Mouse (Mus musculus) hindbrain, postnatal 0 days (tissue): ENCODE data around the gene Abca13. TPM values are rescaled to one million over a fixed set of nuclear protein-coding genes. Genes with fewer than 3 reads are reported as not detected.

Experiments
- ATAC-seq: fragments of 200-750 bp; cut with Nextera tagmentation; 2 replicates; pipeline ENCODE4 v1.8.0; 2017; ENCODE audit warnings: mild to moderate bottlenecking, moderate TSS enrichment, moderate library complexity
- DNase-seq: peaks from one replicate; pipeline ENCODE4 v3.0.0-alpha.2; 2015; ENCODE audit warnings: low spot score
- H3K27ac ChIP-seq: fragments of 300-500 bp; sonication (generic); 2 replicates; pipeline ENCODE4 v1.5.1; 2014; ENCODE audit warnings: mild to moderate bottlenecking
- H3K27me3 ChIP-seq: fragments of 300-500 bp; sonication (generic); 2 replicates; pipeline ENCODE4 v1.6.1; 2014; ENCODE audit warnings: low read length, mixed read lengths; ENCODE audit not compliant: insufficient read depth
- H3K36me3 ChIP-seq: fragments of 300-500 bp; sonication (generic); 2 replicates; pipeline ENCODE4 v1.6.1; 2014; ENCODE audit warnings: low read length, mixed read lengths; ENCODE audit not compliant: insufficient read depth
- H3K4me1 ChIP-seq: fragments of 300-500 bp; sonication (generic); 2 replicates; pipeline ENCODE4 v1.6.1; 2014; ENCODE audit warnings: antibody characterized with exemption, low read length, mixed read lengths; ENCODE audit not compliant: insufficient read depth
- H3K4me2 ChIP-seq: fragments of 300-500 bp; sonication (generic); 2 replicates; pipeline ENCODE4 v1.6.1; 2014; ENCODE audit warnings: low read depth, mild to moderate bottlenecking, low read length, moderate library complexity, mixed read lengths
- H3K4me3 ChIP-seq: fragments of 300-500 bp; sonication (generic); 2 replicates; pipeline ENCODE4 v1.5.1; 2014; ENCODE audit warnings: low read length
- H3K9ac ChIP-seq: fragments of 300-500 bp; sonication (generic); replicated peaks from 2 replicates; pipeline ENCODE4 v1.6.1; 2014; ENCODE audit warnings: mild to moderate bottlenecking, low read length, moderate library complexity, mixed read lengths
- H3K9me3 ChIP-seq: fragments of 300-500 bp; sonication (generic); 2 replicates; pipeline ENCODE4 v1.6.1; 2016; ENCODE audit warnings: low read length, mixed read lengths
- CTCF ChIP-seq: IDR thresholded peaks from 2 replicates; pipeline ENCODE4 v1.5.1; 2016; ENCODE audit warnings: antibody characterized with exemption, control low read depth, low read depth
- WGBS: fragments of 180-500 bp; shearing (Covaris S2); extraction: QIAGEN DNeasy Blood & Tissue Kit; methylation state at CpG from one replicate; pipeline ENCODE4 v1.1.7; 2014; 5-methylcytosine and 5-hydroxymethylcytosine counted together
- polyA plus RNA-seq: library from polyadenylated mRNA; unstranded; fragments of >200 nt; fragmentation: Nextera tagmentation; extraction: Ambion mirVana; gene quantifications from 2 replicates; pipeline ENCODE4 v1.2.1, GENCODE M21; 2015
- total RNA-seq: library from RNA; depleted of rRNA; stranded (reverse); fragments of >200 nt; gene quantifications from 2 replicates; pipeline ENCODE4 v1.2.3, GENCODE M21; 2014; rRNA removed

Abca13 gene
- total and polyA plus RNA-seq, 2 experiments from 2014 or later: 0.04 to 0.05 TPM

DNA sequence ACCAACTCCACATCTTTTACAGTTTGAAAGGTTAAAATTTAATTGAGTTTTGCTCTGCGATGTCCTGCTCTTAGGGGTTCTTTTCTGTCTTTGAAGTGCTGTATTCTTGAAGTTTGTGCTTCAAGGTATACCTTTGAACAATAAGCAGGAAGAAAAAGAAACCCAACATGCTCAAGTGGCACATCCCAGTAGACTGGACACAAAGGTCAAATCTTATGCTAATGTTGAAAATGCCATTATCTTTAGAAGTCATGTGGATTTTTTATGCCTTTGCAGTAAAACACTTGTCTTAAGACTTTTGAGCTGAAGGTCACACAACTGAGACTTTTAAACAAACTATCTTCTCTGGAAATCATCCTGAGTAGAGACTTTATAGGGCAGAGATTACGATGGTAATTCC, 493.2 kb downstream of the Abca13 start:
- DNase-seq: no peak
- H3K4me2 ChIP-seq: no peak overlapping the region
- no peak for TF ChIP-seq CTCF

GRCm38 (mm10) chr11:9705190-9705589, 513.4 kb downstream of the Abca13 start:
- Histone ChIP-seq H3K27ac (no peak overlapping the region), H3K9me3 (no peaks in the 10 kb centered on the region), H3K27me3 (no peaks in the 10 kb centered on the region), H3K9ac (no peak overlapping the region), H3K4me2 (no peak overlapping the region), H3K4me3 (no peak overlapping the region), H3K4me1 (no peaks in the 10 kb centered on the region), H3K36me3 (no peaks in the 10 kb centered on the region)
- WGBS: 56% methylated on average over 3 of the region's 3 CpGs
- no peak for TF ChIP-seq CTCF
- ATAC-seq (no peak), DNase-seq (no peak)

More for the DNA sequence above, 493.2 kb downstream of the Abca13 start:
- no peak for ATAC-seq
- Histone ChIP-seq H3K4me1 (no peaks in the 10 kb centered on the region), H3K27me3 (no peaks in the 10 kb centered on the region), H3K9ac (no peak overlapping the region), H3K36me3 (no peaks in the 10 kb centered on the region), H3K4me3 (no peak overlapping the region), H3K27ac (no peak overlapping the region), H3K9me3 (no peaks in the 10 kb centered on the region)
- WGBS: 92% methylated on average over 2 of the region's 2 CpGs

- TF ChIP-seq CTCF: no peak
- DNase-seq (no peak), ATAC-seq (no peak)
- no peak overlapping the region for H3K9ac ChIP-seq
- no peaks in the 10 kb centered on the region for H3K9me3 ChIP-seq
- no peaks in the 10 kb centered on the region for H3K4me1 ChIP-seq
- WGBS: 84% methylated on average over 2 of the region's 2 CpGs
- H3K4me3 ChIP-seq: no peak overlapping the region
- no peak overlapping the region for H3K4me2 ChIP-seq
- no peak overlapping the region for H3K27ac ChIP-seq
- H3K27me3 ChIP-seq: no peaks in the 10 kb centered on the region
- H3K36me3 ChIP-seq: no peaks in the 10 kb centered on the region
Observed at GRCm38 (mm10) chr11:9727810-9728490, 536.2 kb downstream of the Abca13 start.

- 95% methylated on average over 1 of the region's 1 CpGs for WGBS
- Histone ChIP-seq H3K27ac (no peak overlapping the region), H3K9ac (no peak overlapping the region), H3K4me2 (no peak overlapping the region), H3K36me3 (no peaks in the 10 kb centered on the region), H3K9me3 (no peaks in the 10 kb centered on the region), H3K27me3 (no peaks in the 10 kb centered on the region), H3K4me3 (no peak overlapping the region), H3K4me1 (no peaks in the 10 kb centered on the region)
- TF ChIP-seq CTCF: no peak
- DNase-seq (no peak), ATAC-seq (no peak)
Observed at GRCm38 (mm10) chr11:9731300-9731699, 539.6 kb downstream of the Abca13 start.

Other genes starting within 250 kb of the Abca13 start
- 0.37 and 0.40 TPM in 2 replicates for gene Pkd1l1, start 218.7 kb upstream of the Abca13 start, total RNA-seq
- 0.19 and 0.33 TPM in 2 replicates for gene Pkd1l1, start 218.7 kb upstream of the Abca13 start, polyA plus RNA-seq
- gene Hus1, start 180.8 kb upstream of the Abca13 start, total RNA-seq: 17.3 and 20.0 TPM in 2 replicates
- 9.5 and 10.1 TPM in 2 replicates for gene Hus1, start 180.8 kb upstream of the Abca13 start, polyA plus RNA-seq
- 2.2 and 5.3 TPM in 2 replicates for gene Gm11992, start 143.3 kb upstream of the Abca13 start, total RNA-seq
- gene Gm11992, start 143.3 kb upstream of the Abca13 start, polyA plus RNA-seq: 2.2 and 3.7 TPM in 2 replicates
- gene Sun3, start 143.0 kb upstream of the Abca13 start, total RNA-seq: not detected in 2 replicates
- gene Sun3, start 143.0 kb upstream of the Abca13 start, polyA plus RNA-seq: 0.15 and 0.29 TPM in 2 replicates
- 4.3 and 6.5 TPM in 2 replicates for gene Upp1, start 73.8 kb upstream of the Abca13 start, total RNA-seq
- gene Upp1, start 73.8 kb upstream of the Abca13 start, polyA plus RNA-seq: 5.1 and 6.3 TPM in 2 replicates